Mouse (Mus musculus) heart, adult 2 months (tissue): ENCODE results near the gene Slc44a1.

Experiments used
- CTCF ChIP-seq: fragments of 200-600 bp; IDR thresholded peaks from 2 replicates; pipeline ENCODE4 v1.8.1; 2022; ENCODE audit warnings: antibody characterized with exemption, mild to moderate bottlenecking, moderate library complexity
- EP300 ChIP-seq: fragments of 200-500 bp; IDR thresholded peaks from 2 replicates; pipeline ENCODE4 v1.6.1; 2011; ENCODE audit warnings: low read depth, low read length, control low read depth; ENCODE audit not compliant: insufficient read depth

GRCm38 (mm10) chr4:53587676-53588075 lies 147.5 kb downstream of the Slc44a1 start:
- TF ChIP-seq EP300 (no peak), CTCF (no peak)
